Mouse (Mus musculus): Measurements from ENCODE around the gene H1foo.

Gene H1foo

GRCm38 (mm10) chr6:115985622-115986021 is 40.9 kb downstream of the H1foo start:
- DNase-seq (ENCODE audit: low read depth, low spot score) = no peak

- DNase-seq (ENCODE audit: low read depth, low spot score) = no peak
These were observed 41.8 kb downstream of the H1foo start for GRCm38 (mm10) chr6:115986472-115987095.

GRCm38 (mm10) chr6:115987096-115987747 is 42.5 kb downstream of the H1foo start:
- DNase-seq (ENCODE audit: low read depth, low spot score) = no peak

- DNase-seq (ENCODE audit: low read depth, low spot score) = no peak
These were observed 44.3 kb downstream of the H1foo start for GRCm38 (mm10) chr6:115989032-115989431.

GRCm38 (mm10) chr6:115989607-115990006 is 44.9 kb downstream of the H1foo start:
- DNase-seq (ENCODE audit: low read depth, low spot score) = no peak

GRCm38 (mm10) chr6:115990056-115990455 is 45.3 kb downstream of the H1foo start:
- DNase-seq (ENCODE audit: low read depth, low spot score) = no peak

GRCm38 (mm10) chr6:115990479-115990878 is 45.7 kb downstream of the H1foo start:
- DNase-seq (ENCODE audit: low read depth, low spot score) = no peak

- no peak for DNase-seq (ENCODE audit: low read depth, low spot score)
These were observed 46.6 kb downstream of the H1foo start for GRCm38 (mm10) chr6:115991108-115991880.

- DNase-seq (ENCODE audit: low read depth, low spot score) = no peak
These were observed 47.3 kb downstream of the H1foo start for GRCm38 (mm10) chr6:115991881-115992620.

GRCm38 (mm10) chr6:115992981-115993380 is 48.2 kb downstream of the H1foo start:
- no peak for DNase-seq (ENCODE audit: low read depth, low spot score)

GRCm38 (mm10) chr6:115993463-115994145 is 48.9 kb downstream of the H1foo start:
- DNase-seq (ENCODE audit: low read depth, low spot score) = no peak

- no peak for DNase-seq (ENCODE audit: low read depth, low spot score)
These were observed 49.6 kb downstream of the H1foo start for GRCm38 (mm10) chr6:115994146-115994876.

- peak; percentile 73 for DNase-seq (ENCODE audit: low read depth, low spot score)
These were observed 50.3 kb downstream of the H1foo start, which contains the start of gene Plxnd1 for GRCm38 (mm10) chr6:115994877-115995520. TSS of gene Plxnd1 (minus strand) at chr6:115995005.

- no peak for DNase-seq (ENCODE audit: low read depth, low spot score)
These were observed 50.8 kb downstream of the H1foo start for GRCm38 (mm10) chr6:115995531-115995941.

GRCm38 (mm10) chr6:115996171-115996851 is 51.6 kb downstream of the H1foo start:
- DNase-seq (ENCODE audit: low read depth, low spot score) = no peak

GRCm38 (mm10) chr6:115997726-115998311 is 53.1 kb downstream of the H1foo start:
- DNase-seq (ENCODE audit: low read depth, low spot score) = no peak

- no peak for DNase-seq (ENCODE audit: low read depth, low spot score)
These were observed 54.0 kb downstream of the H1foo start for GRCm38 (mm10) chr6:115998758-115999157.

GRCm38 (mm10) chr6:115999227-115999626 is 54.5 kb downstream of the H1foo start:
- DNase-seq (ENCODE audit: low read depth, low spot score) = no peak

Data from retina, postnatal 7 days (tissue).